Mouse (Mus musculus) lung, postnatal 0 days (tissue): ENCODE data around the gene Ptpn20.

Experiments used
- CTCF ChIP-seq: IDR thresholded peaks from 2 replicates; pipeline ENCODE4 v1.5.1; 2016; ENCODE audit warnings: antibody characterized with exemption, mild to moderate bottlenecking
- EP300 ChIP-seq: IDR thresholded peaks from 2 replicates; pipeline ENCODE4 v1.6.1; 2016; ENCODE audit warnings: antibody characterized with exemption, mild to moderate bottlenecking, control low read depth

- TF ChIP-seq CTCF (no peak), EP300 (no peak)
Measured at GRCm38 (mm10) chr14:33658331-33658730, 69.3 kb downstream of the Ptpn20 start.
